Mouse (Mus musculus): Measurements from ENCODE around the gene Ptpa.

Ptpa gene

DNA sequence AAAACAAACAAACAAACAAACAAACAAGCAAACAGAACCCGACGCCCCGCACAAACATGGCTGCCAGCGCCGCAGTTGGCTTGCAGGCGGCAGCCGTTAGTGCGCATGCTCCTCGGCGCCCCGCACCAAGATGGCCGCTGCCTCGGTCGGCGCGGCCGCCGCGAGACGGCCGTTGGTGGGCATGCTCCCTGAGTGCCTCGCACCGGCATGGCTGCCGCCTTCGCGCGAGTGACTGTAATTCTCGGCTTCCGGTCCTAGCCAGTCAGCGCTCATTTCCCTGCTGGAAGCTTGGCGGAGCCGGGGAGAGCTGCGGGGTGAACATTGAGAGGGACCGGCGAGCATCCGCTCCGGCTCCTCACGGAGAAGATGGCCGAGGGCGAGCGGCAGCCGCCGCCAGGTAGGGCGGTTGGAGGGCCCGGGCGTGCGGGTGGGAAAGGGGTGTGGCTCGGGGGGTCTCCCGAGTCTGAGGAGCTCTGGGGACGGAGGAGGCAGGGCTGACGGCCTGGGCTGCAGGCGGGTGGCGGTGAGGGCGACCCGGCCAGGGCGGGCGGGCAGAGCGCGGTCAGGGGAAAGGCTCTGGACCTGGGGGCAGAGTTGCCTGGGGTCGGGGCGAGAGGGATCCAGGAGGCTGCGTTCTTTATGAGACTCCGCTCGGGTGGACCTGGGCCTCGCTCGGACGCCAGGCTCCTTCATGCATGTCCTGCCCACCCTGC lies at the start of gene Ptpa:
TSS of gene Ptpa (plus strand) at position 104 of the 713 bp plus-strand sequence.
- DNase-seq (ENCODE audit: low read depth, low spot score) = peak; percentile 81

- DNase-seq (ENCODE audit: low read depth, low spot score) = no peak
Observed at GRCm38 (mm10) chr2:30366203-30366602, 49.6 kb upstream of the Ptpa start.

DNA sequence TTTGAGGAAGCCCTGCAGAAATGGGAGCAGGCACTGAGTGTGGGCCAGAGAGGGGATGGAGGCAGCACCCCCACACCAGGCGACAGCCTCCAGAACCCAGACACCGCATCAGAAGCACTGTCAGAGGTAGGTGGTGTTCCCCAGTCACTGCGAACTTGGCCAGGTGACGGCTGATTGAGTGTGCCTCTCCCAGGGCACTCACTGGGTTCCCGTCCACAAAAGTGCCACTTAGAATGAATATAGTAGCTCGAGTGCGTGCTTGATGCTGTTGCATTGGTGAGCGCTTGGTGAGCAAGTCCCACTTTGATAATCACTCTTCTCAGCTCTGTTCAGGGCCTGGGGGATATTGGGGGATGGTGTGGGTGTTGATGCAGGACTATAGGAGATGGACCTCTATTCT lies 44.3 kb upstream of the Ptpa start:
- no peak for DNase-seq (ENCODE audit: low read depth, low spot score)

GRCm38 (mm10) chr2:30372726-30373125 lies 43.1 kb upstream of the Ptpa start:
- DNase-seq (ENCODE audit: low read depth, low spot score) = no peak

GRCm38 (mm10) chr2:30375893-30376292 lies 39.9 kb upstream of the Ptpa start:
- DNase-seq (ENCODE audit: low read depth, low spot score) = no peak

- DNase-seq (ENCODE audit: low read depth, low spot score) = no peak
Observed at GRCm38 (mm10) chr2:30377721-30378120, 38.1 kb upstream of the Ptpa start.

DNA sequence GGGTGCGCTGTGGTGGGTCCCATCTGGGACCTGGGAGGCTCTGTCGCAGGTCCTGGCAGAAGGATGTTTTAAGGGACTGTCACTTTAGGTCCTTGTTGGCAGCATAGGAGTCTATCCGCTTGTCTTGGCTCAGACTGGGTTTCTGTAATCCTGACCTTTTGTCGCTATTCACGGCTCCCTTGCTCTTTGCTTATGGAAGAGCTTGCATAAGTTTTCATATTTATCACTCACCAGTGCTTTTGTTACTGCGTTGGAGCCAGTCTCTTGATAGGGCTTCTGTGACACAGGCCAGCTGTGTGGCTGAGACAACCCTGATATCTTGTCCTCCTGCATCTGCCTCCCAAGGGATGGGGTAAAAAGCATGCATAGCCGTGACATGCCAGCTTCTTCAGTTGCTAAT lies 36.5 kb upstream of the Ptpa start:
- no peak for DNase-seq (ENCODE audit: low read depth, low spot score)

- no peak for DNase-seq (ENCODE audit: low read depth, low spot score)
Observed at GRCm38 (mm10) chr2:30380564-30381376, 35.1 kb upstream of the Ptpa start.

DNA sequence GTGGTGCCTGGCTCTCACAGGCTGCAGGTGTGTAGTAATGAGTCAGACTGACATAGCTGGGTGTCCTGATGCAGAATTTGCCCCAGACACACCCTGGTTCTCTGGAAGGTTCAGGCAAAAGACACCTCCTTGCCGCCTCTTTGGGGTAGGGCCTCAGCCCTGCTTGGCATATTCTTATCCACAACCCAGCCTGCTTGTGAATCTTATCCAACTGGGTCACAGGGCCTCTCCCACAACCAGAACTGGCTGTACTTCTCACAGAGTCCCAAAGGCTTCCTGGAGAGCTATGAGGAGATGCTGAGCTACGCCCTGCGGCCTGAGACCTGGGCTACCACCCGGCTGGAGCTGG lies 34.5 kb upstream of the Ptpa start:
- no peak for DNase-seq (ENCODE audit: low read depth, low spot score)

DNA sequence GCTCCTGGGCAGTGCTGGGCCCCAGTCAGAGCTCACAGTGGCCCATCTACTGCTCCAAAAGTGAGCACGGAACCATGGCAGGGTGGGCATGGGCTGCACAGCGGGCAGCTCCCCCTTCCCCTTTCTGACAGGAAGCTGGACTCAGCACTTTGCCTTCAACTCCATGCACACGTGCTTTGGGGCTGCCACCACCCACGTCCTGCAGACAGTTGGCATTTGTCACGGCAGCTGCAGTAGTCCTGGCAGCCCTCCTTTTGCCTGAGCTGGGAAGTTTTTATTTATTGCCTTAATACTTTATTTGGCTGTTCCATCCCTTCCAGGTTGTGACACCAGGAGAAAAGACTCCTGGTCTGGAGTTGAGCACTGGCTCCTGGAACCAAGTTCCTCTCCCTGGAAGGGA lies 31.0 kb upstream of the Ptpa start:
- DNase-seq (ENCODE audit: low read depth, low spot score) = no peak

GRCm38 (mm10) chr2:30385591-30385990 lies 30.2 kb upstream of the Ptpa start:
- no peak for DNase-seq (ENCODE audit: low read depth, low spot score)

- no peak for DNase-seq (ENCODE audit: low read depth, low spot score)
Observed at GRCm38 (mm10) chr2:30386913-30387312, 28.9 kb upstream of the Ptpa start.

- no peak for DNase-seq (ENCODE audit: low read depth, low spot score)
Observed at GRCm38 (mm10) chr2:30389000-30389399, 26.8 kb upstream of the Ptpa start.

DNA sequence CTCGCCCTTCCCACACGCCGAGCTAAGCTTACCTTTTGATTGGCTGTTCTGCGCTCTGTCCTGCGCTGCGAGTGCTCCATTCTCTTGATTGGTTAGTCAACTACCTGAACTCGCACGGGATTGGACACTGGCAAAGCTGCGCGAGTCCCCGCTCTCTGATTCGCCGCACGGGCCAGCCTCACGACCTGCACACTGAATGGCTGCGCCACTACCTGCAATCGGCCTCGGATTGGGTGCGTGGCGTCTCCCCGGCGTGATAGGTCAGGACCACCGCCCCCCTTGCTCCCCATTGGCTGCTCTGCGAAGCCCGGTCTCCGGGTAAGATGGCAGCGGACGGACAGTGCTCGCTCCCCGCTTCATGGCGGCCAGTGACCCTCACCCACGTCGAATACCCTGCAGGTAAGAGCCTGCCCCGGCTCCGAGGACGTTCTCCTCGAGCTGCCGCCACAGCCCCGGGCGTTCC lies 23.7 kb upstream of the Ptpa start, which contains the start of gene Dolpp1:
TSS of gene Dolpp1 (plus strand) at position 141 of the 463 bp plus-strand sequence.
- peak; percentile 98 for DNase-seq (ENCODE audit: low read depth, low spot score)

DNA sequence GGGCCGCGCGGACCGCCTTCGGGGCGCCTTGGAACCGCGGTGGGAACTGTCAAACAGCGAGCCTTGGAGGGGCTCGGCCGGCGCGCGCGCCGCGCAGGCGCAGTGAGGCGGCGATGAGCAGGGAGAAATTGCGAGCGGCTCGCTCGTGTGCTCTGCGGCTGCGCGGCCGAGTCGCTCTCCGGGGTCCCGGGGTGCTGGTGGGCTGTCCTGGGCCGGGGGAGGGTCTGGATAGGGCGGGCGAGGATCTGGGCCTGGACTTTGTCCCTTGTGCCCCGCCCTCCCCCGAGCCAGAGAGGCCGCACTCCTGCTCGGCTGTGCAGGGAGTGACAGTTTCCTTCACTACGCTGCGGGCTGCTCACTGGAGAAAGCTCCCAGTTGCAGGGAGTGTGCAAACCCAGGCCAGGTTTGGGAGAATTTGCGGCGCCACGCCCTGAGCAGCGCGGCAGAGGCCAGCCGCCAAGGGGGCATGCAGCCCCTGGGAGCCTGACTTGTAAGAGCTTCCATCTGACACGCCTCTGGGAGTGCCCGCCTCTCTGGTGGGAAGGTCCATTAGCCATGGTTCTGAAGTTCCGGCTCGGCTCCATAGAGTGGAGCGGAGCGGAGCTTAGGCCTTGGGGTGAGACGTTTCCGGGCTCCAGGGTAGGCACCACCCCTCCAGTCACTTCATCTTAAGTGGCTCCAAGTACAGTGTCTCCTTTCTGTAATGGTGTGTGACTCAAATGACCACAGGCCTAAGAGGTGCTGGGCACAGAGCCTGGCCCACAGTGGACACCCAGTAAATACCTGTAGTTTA lies 23.1 kb upstream of the Ptpa start:
- peak; percentile 82 for DNase-seq (ENCODE audit: low read depth, low spot score)

- DNase-seq (ENCODE audit: low read depth, low spot score) = no peak
Observed at GRCm38 (mm10) chr2:30393370-30393656, 22.5 kb upstream of the Ptpa start.

DNA sequence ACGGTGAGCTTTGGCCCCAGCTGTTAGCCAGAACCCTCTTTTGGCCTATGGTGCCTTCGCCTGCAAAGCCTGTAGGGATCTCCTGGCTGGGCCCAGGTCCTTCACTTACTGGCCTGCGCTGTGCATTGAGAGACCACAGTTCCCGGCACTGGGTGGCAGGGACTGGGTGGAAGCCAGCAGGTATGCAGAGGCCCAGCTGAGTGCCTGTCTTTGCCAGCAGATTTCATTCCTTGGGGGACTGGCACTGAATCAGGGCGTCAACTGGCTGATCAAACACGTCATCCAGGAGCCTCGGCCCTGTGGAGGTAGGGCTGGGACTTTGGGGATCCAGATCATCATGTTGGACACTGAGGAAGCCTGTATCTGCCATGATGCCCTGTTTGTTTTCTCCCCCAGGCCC lies 20.1 kb upstream of the Ptpa start:
- DNase-seq (ENCODE audit: low read depth, low spot score) = no peak

GRCm38 (mm10) chr2:30396246-30396645 lies 19.6 kb upstream of the Ptpa start:
- no peak for DNase-seq (ENCODE audit: low read depth, low spot score)

DNA sequence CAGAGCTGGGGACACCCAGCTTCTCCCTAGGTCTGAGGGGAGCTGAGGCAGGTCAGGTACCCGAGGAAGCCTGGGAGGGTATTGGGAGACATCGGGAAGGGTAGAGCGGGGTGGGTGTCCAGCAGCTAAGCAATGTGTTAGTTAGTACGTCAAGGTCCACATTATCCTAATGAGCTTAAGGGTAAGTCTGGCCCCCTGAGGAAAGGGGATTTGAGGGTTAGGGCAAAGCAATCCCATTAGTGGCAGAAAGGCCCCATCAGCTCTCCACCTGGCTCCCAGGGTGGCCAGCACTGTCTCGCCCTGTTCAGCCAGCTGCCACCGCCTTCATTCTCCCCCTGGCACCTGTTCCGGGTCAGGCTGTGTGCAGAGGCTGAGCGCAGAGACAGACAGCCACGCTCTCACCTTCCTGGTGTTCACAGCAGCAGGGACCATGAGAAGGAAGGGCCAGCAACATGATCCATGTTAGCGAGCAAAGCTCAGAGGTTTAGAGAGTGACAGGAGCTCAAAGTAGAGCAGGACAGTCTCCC lies 17.8 kb upstream of the Ptpa start:
- no peak for DNase-seq (ENCODE audit: low read depth, low spot score)

DNA sequence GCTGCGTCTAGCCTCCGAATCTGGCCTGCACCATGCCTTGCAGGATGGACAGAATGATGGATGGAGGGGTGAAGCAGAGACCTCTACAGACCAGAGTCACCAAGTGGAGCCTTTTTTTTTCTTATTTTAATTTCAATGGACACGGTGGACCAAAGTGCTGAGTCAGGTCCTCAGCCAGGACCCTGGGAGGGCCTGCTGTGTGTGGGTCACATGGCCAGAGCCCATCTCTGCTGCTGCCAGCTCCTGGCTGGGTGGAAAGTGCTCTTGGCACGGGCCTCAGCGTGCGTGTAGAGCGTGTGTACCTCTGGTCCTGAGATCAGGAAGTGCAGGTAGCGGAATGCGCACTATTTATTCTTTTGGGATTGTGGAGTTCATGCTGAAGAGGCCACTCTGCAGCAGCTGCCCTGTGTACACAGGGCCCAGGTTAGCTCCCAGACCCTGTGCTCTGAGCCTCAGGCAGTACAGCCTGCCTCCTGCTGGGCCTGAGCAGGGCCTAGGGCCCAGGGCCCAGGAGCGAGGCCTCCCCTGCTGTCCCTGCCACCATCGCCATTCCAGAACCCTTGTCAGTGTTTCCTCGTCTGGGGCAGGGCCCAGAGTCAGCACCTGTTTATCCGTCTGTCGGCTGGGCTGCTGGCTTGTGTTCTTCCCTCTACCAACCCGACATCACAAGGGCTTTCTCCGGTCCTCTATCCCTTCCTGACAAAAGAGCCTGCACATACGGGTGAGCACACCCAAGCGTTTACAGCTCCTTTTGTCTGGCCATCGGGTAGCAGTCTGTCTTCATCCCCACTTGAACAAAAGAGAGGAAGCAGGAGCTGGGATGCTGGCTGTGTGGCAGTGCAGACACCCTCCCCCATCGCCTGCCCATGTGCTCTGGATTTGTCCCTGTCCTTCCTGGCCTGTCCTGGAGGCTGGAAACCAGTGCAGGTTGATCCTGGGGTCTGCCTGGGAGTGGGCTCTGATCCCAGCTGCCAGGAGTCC lies 16.4 kb upstream of the Ptpa start:
- DNase-seq (ENCODE audit: low read depth, low spot score) = no peak

DNA sequence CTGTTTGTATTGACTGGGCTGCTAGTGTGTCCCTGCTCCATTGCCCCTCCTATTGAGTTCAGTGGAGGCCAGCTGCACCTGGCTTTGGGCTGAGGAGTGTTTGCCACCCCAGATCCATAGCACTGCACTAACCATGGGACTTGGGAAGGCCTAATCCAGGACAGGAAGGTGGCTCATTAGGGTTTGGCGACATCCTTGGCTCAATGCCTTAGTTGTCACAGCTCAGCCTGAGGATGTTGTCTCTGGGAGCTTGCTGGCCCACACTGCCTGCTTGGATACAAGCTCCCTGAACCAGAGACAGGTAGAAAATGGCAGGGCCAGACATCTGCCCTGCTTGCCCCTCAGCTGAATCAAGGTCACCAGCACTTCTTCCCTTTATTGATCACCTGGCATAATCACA lies 14.3 kb upstream of the Ptpa start:
- DNase-seq (ENCODE audit: low read depth, low spot score) = no peak
